Mouse (Mus musculus) spleen, adult 2 months (tissue): ENCODE measurements around the gene Kank3.

Experiments used
- CTCF ChIP-seq: fragments of 200-500 bp; IDR thresholded peaks from 2 replicates; pipeline ENCODE4 v1.5.1; 2011; ENCODE audit warnings: mild to moderate bottlenecking, inconsistent platforms; ENCODE audit not compliant: insufficient read depth, insufficient read length, insufficient replicate concordance; ENCODE audit errors: extremely low read depth
- POLR2A ChIP-seq: fragments of 200-500 bp; IDR thresholded peaks from 2 replicates; pipeline ENCODE4 v1.6.1; 2011; ENCODE audit warnings: low read depth, low read length, inconsistent platforms

- no peak for TF ChIP-seq POLR2A
- TF ChIP-seq CTCF: no peak
Measured at GRCm38 (mm10) chr17:33842966-33843795, 32.9 kb downstream of the Kank3 start, which contains the start of gene Cd320.
